In the genomic region with DNA sequence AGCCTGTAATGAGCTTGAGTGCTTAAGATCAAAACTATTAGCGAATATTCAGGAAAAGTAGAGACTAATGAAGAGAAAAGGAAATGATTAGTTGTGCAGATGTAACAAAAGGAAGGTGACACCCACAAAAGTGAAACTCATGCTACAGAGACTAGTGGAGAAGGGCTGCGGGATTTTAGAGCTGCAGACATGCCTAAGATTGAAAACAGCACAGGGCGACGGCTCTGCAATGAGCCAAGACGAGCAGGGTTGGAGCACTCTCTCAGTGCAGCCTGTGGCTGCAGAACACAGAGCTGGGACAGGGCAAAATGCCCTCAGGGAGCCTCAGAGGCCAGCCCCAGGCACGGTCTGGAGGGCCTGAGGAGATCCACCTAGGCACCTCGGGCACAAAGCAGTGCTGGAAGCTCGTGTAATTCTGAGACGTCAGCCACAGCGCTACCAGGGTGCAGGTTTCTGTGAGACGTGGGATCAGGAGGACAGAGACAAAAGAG, we compare ENCODE assay signal across 7 mouse cellular contexts. TPM values are rescaled to one million over a fixed set of nuclear protein-coding genes. Genes with fewer than 3 reads are reported as not detected.
A peak's percentile ranks its signal among the peaks of the same experiment; 100 is the strongest.
DNase-seq lines count a peak whose midpoint lies in the region; ATAC-seq and TF ChIP-seq lines count a peak whose summit lies in the region.

No protein-coding gene starts in this region.

- no peaks in the 10 kb centered on the region for H3K9me3 ChIP-seq in embryonic facial prominence, embryonic 10.5 days
- no peaks in the 10 kb centered on the region for H3K9me3 ChIP-seq in heart, embryonic 11.5 days (replicated peaks; ENCODE audit: control insufficient read depth, low read length)
- H3K9me3 ChIP-seq in limb, embryonic 13.5 days: no peaks in the 10 kb centered on the region

- 0 out of 2 replicates have a peak, but pooled peaks cover 3% of the 10 kb centered on the region for H3K36me3 ChIP-seq in embryonic facial prominence, embryonic 10.5 days (replicated peaks)
- no peaks in the 10 kb centered on the region for H3K36me3 ChIP-seq in heart, embryonic 11.5 days (ENCODE audit: control insufficient read depth, insufficient read depth, low read length)
- peaks cover 3% of the 10 kb centered on the region for H3K36me3 ChIP-seq in limb, embryonic 13.5 days

- H3K27me3 ChIP-seq in embryonic facial prominence, embryonic 10.5 days (replicated peaks; ENCODE audit: low read depth, poor library complexity, severe bottlenecking): no peaks in the 10 kb centered on the region
- no peaks in the 10 kb centered on the region for H3K27me3 ChIP-seq in heart, embryonic 11.5 days (ENCODE audit: control insufficient read depth, insufficient read depth, low read length)
- H3K27me3 ChIP-seq in limb, embryonic 13.5 days: no peaks in the 10 kb centered on the region

- WGBS in lung, adult 2 months: 11% methylated on average over 11 of the region's 11 CpGs
- WGBS in embryonic facial prominence, embryonic 10.5 days: 16% methylated on average over 11 of the region's 11 CpGs
- WGBS in heart, embryonic 11.5 days (ENCODE audit: insufficient replicate concordance): 26% methylated on average over 11 of the region's 11 CpGs
- WGBS in limb, embryonic 13.5 days: 9% methylated on average over 11 of the region's 11 CpGs

- TF ChIP-seq POLR2A in lung, adult 2 months (IDR thresholded peaks at IDR 0.05; ENCODE audit: borderline replicate concordance, extremely low read depth, low read depth, low read length): no peak

- no peak for ATAC-seq in heart, embryonic 11.5 days (replicated peaks; ENCODE audit: insufficient number of reproducible peaks, low FRiP score, low TSS enrichment)
- peak; percentile 64; the same call in 1 of the 2 replicates for ATAC-seq in limb, embryonic 13.5 days (ENCODE audit: low FRiP score, low read depth)
- no peak; the same call in 1 of the 2 replicates for ATAC-seq in megakaryocyte-erythroid progenitor cell, adult 5-6 weeks (replicated peaks; ENCODE audit: low FRiP score, low TSS enrichment, poor library complexity, severe bottlenecking)

- peak overlapping the region; percentile 93 for H3K27ac ChIP-seq in embryonic facial prominence, embryonic 10.5 days (replicated peaks)
- peak overlapping the region; percentile 81 for H3K27ac ChIP-seq in heart, embryonic 11.5 days (ENCODE audit: low read depth, low read length)
- peak overlapping the region; percentile 100 for H3K27ac ChIP-seq in limb, embryonic 13.5 days

- H3K4me2 ChIP-seq in heart, embryonic 11.5 days: peak overlapping the region; percentile 14
- peak overlapping the region; percentile 55 for H3K4me2 ChIP-seq in limb, embryonic 13.5 days (replicated peaks)

- TF ChIP-seq CTCF in lung, adult 2 months (IDR thresholded peaks at IDR 0.05; ENCODE audit: insufficient read depth, low read length): no peak

- H3K4me1 ChIP-seq in lung, adult 2 months (ENCODE audit: control insufficient read depth, insufficient read depth, low read length): peaks cover 13% of the 10 kb centered on the region
- H3K4me1 ChIP-seq in embryonic facial prominence, embryonic 10.5 days: peaks cover 84% of the 10 kb centered on the region
- H3K4me1 ChIP-seq in heart, embryonic 11.5 days (ENCODE audit: control insufficient read depth, insufficient read depth, low read length): peaks cover 39% of the 10 kb centered on the region
- peaks cover 77% of the 10 kb centered on the region for H3K4me1 ChIP-seq in limb, embryonic 13.5 days

- DNase-seq in lung, adult 2 months: no peak
- DNase-seq in lung, postnatal 25 days (ENCODE audit: low spot score): no peak
- DNase-seq in embryonic facial prominence, embryonic 10.5 days (ENCODE audit: low spot score): peak; percentile 51
- peak; percentile 51 for DNase-seq in retina, embryonic 14.5 days (ENCODE audit: low spot score)

- peak overlapping the region; percentile 6 for H3K9ac ChIP-seq in heart, embryonic 11.5 days (ENCODE audit: low read depth, low read length)
- peak overlapping the region; percentile 77 for H3K9ac ChIP-seq in limb, embryonic 13.5 days

- peak overlapping the region; percentile 48 for H3K4me3 ChIP-seq in lung, adult 2 months (replicated peaks; ENCODE audit: extremely low read depth, low read depth, low read length)
- H3K4me3 ChIP-seq in embryonic facial prominence, embryonic 10.5 days: peak overlapping the region; percentile 30; the same call in 1 of the 2 replicates
- no peak overlapping the region for H3K4me3 ChIP-seq in heart, embryonic 11.5 days (ENCODE audit: low read depth, low read length)
- H3K4me3 ChIP-seq in limb, embryonic 13.5 days: peak overlapping the region; percentile 19

RNA-seq across cellular contexts. Expression of a gene that starts 18.2 kb away (rescaled TPM):
- 3.7 and 4.6 TPM in 2 replicates for polyA plus RNA-seq in lung, adult 2 months (2012; rRNA removed)
- 17.7 and 17.9 TPM in 2 replicates for polyA plus RNA-seq in embryonic facial prominence, embryonic 10.5 days (2016; fragmentation: Nextera tagmentation; extraction: Ambion mirVana)
- polyA plus RNA-seq in heart, embryonic 11.5 days (2014; fragmentation: Nextera tagmentation; extraction: Ambion mirVana): 10.9 and 11.0 TPM in 2 replicates
- 52.3 and 55.4 TPM in 2 replicates for polyA plus RNA-seq in limb, embryonic 13.5 days (2015; fragmentation: Nextera tagmentation; extraction: Ambion mirVana)
- 17.9 and 22.2 TPM in 2 replicates for total RNA-seq in megakaryocyte-erythroid progenitor cell, adult 5-6 weeks (2014; fragmentation: Nextera tagmentation)
- total RNA-seq in megakaryocyte-erythroid progenitor cell, adult 5-6 weeks (2017): 11.7 and 12.0 TPM in 2 replicates

RNA-seq across cellular contexts. Expression of a gene that starts 36.3 kb away (rescaled TPM):
- polyA plus RNA-seq in lung, adult 2 months (2012; rRNA removed): 0.39 and 4.3 TPM in 2 replicates
- 0.26 and 0.34 TPM in 2 replicates for polyA plus RNA-seq in embryonic facial prominence, embryonic 10.5 days (2016; fragmentation: Nextera tagmentation; extraction: Ambion mirVana)
- polyA plus RNA-seq in heart, embryonic 11.5 days (2014; fragmentation: Nextera tagmentation; extraction: Ambion mirVana): 2.4 and 2.5 TPM in 2 replicates
- polyA plus RNA-seq in limb, embryonic 13.5 days (2015; fragmentation: Nextera tagmentation; extraction: Ambion mirVana): 0.88 and 1.0 TPM in 2 replicates
- not detected in 2 replicates for total RNA-seq in megakaryocyte-erythroid progenitor cell, adult 5-6 weeks (2014; fragmentation: Nextera tagmentation)
- not detected in 2 replicates for total RNA-seq in megakaryocyte-erythroid progenitor cell, adult 5-6 weeks (2017)

RNA-seq across cellular contexts. Expression of a gene that starts 48.0 kb away (rescaled TPM):
- 108 and 160 TPM in 2 replicates for polyA plus RNA-seq in lung, adult 2 months (2012; rRNA removed)
- 1,878 and 2,201 TPM in 2 replicates for polyA plus RNA-seq in embryonic facial prominence, embryonic 10.5 days (2016; fragmentation: Nextera tagmentation; extraction: Ambion mirVana)
- 4,075 and 4,306 TPM in 2 replicates for polyA plus RNA-seq in heart, embryonic 11.5 days (2014; fragmentation: Nextera tagmentation; extraction: Ambion mirVana)
- 1,770 and 1,957 TPM in 2 replicates for polyA plus RNA-seq in limb, embryonic 13.5 days (2015; fragmentation: Nextera tagmentation; extraction: Ambion mirVana)
- total RNA-seq in megakaryocyte-erythroid progenitor cell, adult 5-6 weeks (2014; fragmentation: Nextera tagmentation): not detected in 2 replicates
- 0.94 TPM in 1 of 2 replicates, not detected in the other for total RNA-seq in megakaryocyte-erythroid progenitor cell, adult 5-6 weeks (2017)

Comparison
In these comparisons a context has a peak if more than half of its experiments do, and no peak if none do; other contexts are left out.
1. DNase-seq: peak in embryonic facial prominence, embryonic 10.5 days (single experiment) and retina, embryonic 14.5 days (single experiment); none in lung, adult 2 months (single experiment) and lung, postnatal 25 days (single experiment).
2. RNA of a gene that starts 48.0 kb away (polyA plus RNA-seq): 4,075 to 4,306 TPM in heart, embryonic 11.5 days, 1,770 to 1,957 TPM in limb, embryonic 13.5 days and 1,878 to 2,201 TPM in embryonic facial prominence, embryonic 10.5 days; 108 to 160 TPM in lung, adult 2 months; every median in the first group is over 10 times any median in the second.
3. Peak in every context shown above with its lines, with median percentiles within 50 percentile points of each other: H3K27ac ChIP-seq.